Mouse (Mus musculus) skeletal muscle tissue, adult 2 months (tissue): ENCODE measurements around the gene Mast2.

Experiments used
- DNase-seq: peaks from one replicate; pipeline ENCODE4 v3.0.0-alpha.2; 2012; ENCODE audit warnings: low read depth, low spot score

Mast2 gene

DNA sequence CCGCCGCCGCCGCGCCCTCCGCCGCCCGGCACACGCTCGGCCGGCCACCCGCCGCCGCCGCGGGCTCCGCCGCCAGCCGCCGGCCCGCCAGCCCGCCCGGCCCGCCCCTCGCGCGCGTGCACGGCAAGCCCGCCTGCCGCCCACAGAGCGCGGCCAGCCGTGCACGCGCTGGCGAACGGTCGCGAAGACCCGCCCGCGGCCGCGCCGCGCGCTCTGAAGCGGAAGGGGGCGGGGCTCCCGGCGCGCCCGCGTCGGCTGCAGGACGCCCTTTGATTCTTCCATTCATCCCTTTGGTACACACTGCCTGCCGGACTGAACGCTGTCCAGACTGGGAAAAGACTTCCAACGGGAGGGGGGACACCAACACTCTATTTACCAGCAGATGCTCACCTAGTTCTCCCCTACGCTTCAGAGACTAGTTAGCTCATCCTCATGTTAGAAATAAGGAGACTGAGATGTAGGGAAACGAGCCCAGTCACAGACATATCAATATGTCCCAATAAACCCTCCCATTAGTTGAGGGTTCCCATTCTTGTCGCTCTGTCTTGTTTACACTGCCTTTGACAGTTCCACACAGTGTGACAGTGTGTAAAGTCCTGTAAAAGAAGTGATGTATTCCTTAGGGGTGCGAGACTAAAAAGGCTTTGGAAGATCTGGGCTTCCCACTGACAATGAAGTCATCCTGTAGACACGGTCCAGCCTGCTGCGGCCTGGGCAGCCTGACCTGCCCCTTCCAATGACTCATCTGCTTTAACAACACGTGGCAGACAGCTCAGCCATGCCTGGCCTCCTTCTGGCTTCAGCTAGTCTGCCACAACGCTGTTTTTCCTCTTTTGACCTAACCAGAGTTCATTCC lies at the start of gene Mast2:
TSS of gene Mast2 (minus strand) at position 58 of the 856 bp plus-strand sequence.
- peak; percentile 70 for DNase-seq

DNA sequence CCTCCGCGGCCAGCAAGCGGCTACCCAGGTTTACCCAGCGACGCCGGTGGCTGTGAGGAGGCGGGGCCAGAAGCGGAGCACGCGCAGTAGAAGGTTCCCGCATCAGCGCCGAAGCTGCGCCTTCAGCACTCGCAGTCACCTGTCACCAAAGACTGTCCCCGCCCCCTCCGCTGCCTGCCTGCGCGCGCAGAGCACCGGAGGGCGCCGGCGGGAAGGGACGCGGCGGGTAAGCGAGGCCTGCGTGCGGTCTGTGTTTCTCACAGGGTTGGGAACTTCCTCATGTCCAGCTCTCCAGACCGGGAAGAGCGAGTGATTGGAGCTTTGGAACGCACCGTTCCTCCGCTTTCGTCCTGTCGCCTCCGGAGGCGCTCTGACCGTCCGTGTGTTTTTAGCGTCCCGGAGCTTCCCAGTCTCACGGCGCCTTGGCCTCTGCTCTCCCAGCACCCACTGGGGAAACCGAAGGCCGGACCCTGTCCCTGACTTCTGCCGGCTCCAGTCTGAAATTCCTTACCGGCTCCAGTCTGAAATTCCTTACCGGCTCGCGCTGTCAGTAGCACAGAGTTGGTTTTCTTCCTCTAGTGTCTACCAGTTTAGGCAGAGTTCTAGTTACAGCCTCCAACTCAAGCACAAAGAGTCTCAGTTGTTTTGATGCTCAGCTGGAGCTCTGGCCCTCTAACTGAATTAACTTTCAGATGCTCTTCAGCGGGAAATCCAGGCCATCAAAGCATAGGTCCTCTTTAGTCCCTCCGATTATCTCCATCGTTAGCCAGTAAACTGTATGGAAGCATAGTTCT lies 43.6 kb upstream of the Mast2 start, which contains the start of gene Ipp:
TSS of gene Ipp (plus strand) at position 125 of the 794 bp plus-strand sequence.
- DNase-seq, result peak; percentile 92

DNA sequence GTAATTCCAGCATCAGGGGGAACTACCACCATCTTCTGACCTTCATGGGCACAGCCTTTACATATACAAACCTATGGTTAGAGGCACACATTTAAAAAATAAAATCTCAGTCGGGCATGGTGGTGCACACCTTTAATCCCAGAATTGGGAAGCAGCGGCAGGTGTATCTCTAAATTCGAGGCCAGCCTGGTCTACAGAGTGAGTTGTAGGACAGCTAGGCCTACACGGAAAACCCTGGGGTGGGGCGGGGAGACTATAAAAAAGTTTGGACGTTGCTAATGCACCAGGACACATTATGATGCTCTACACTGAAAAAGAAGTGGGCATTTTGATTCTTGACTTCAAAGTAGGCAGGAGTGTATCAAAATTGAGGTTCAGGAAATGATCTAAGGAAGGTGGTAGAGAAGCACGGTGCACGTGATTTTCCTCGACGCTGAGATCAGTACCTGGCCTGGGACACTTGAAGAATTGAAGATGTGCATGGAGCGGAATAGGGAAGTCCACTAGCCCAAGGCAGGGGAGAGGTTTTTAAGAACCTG lies 43.0 kb upstream of the Mast2 start:
- DNase-seq, result no peak

DNA sequence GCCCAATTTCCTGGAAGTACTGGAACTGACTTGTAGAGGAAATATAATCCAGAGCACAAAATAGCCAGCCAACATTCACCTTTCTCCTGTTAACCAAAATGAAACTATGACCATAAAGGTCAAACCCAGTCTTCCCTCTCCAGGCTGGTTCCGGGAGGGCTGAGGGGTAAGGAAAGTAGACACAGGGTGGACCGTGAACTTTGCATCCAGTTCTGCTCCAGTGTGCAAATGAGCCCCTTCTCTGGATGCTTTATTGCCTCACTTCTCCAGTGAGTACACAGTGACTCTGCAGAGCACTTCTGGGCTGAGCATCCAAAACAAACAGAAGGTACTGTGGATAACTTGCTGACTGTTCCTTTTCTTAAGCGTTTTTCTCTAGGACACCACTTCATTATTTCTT lies 36.0 kb upstream of the Mast2 start:
- no peak for DNase-seq

DNA sequence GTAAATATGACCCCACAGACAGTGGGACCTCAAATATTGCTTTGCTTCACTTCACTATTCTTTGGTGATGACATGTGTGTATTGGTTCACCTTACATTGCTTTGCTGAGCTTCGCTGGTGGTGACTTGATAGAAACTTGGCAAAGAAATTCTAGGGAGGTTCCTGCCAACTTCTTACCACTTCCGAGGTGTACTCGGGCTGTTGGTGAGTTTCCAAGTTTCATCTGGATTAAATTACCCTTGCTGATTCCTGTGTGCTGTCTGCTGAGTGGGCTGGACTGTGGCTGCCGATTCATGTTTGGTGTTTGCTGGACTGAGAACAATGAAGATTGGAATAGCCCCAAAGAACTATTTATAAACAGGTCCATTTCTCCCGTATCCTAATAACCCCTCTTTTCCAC lies 29.7 kb upstream of the Mast2 start:
- DNase-seq, result no peak

DNA sequence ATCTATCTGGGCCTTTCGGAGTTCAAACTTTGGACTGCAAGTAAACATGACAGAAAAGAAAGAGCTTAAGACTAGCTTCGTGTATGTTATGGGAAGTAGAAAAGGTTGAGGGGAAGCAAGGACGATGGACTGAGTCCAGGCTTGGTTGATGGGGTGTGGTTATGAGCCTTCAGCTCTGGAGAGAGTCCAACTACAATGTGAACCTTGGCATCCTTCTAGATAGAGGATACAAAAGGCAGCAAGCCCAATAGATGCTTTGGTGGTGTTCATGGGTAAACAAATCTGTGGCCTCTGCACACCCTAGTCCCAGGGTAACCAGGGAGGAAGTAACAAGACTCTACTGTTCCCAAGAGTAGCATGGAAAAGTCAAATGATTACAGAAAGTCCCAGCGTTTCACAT lies 28.5 kb upstream of the Mast2 start:
- no peak for DNase-seq

DNA sequence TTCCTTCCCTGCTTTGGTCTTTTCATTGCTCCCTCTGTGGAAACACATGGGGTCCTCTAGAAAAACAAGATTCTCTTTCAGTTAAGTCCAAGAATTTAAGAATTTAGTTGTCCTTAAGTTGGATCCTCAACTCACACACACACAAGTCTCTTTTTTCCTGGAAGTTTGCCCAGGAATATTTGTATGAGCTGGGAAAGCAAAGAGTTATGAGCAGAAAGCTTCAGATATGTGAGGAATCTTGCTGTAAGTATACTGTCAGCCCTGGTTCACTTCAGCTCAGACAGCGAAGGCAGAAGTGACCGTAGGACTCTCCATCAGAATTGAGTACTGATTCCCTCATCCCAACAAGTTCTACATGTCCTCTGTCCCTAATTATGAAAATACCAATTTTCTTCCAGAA lies 27.9 kb upstream of the Mast2 start:
- no peak for DNase-seq

DNA sequence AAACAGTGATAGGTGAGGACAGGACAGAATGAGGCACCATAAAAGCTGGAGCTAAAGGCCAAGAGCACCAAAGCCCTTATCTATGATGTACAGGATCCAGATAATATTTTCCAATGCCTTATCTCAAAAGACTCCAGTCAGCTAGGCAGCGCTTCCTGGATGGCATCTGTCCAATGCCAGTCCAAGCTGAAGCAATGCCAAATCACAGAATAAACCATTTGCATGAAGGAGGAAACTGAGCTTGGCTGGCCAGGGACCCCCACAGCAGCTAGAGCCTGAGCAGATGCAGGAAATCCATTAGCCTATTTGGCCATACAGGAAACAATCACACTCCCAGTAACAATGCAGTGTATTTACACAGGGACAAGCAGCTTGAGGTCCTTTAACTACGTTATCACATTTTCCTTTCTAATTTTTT lies 27.1 kb upstream of the Mast2 start:
- no peak for DNase-seq

DNA sequence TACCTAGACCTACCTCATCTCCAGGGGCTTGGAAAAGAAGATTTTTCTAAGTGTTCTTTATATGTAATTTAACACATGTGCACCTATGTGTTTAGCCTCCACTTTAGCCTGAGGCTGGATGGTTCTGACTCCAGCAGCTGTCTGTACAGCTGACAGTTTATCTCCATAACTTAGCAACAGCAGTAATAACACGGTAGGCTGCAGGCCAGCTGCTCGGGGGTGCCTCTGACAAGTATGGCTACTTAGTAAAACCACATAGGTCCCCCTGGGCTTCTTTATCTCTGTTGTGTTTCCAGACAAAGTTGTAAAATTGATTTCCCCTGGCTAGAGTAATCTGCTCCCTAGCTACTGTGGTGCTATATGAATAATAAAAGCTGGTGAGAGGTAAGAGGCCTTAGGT lies 19.5 kb upstream of the Mast2 start:
- no peak for DNase-seq

DNA sequence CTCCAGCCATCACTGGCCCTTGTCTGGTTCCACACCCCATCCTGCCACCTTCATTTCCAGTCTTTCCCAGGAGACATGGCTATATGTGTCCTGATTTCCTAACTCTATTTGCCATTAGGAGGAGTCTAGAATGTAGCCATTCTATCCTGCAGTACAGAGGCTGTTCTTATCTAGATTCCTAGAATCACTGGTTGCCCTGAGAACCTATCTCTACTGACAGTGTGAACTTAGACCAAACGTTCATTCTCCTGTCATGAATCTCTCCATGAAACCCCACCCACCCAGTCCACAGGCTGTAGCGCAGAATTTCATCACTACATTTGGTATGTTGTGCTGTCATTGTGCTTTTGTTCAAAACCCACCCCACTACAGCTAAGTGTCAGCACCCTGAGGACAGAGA lies 17.3 kb upstream of the Mast2 start:
- DNase-seq, result no peak

DNA sequence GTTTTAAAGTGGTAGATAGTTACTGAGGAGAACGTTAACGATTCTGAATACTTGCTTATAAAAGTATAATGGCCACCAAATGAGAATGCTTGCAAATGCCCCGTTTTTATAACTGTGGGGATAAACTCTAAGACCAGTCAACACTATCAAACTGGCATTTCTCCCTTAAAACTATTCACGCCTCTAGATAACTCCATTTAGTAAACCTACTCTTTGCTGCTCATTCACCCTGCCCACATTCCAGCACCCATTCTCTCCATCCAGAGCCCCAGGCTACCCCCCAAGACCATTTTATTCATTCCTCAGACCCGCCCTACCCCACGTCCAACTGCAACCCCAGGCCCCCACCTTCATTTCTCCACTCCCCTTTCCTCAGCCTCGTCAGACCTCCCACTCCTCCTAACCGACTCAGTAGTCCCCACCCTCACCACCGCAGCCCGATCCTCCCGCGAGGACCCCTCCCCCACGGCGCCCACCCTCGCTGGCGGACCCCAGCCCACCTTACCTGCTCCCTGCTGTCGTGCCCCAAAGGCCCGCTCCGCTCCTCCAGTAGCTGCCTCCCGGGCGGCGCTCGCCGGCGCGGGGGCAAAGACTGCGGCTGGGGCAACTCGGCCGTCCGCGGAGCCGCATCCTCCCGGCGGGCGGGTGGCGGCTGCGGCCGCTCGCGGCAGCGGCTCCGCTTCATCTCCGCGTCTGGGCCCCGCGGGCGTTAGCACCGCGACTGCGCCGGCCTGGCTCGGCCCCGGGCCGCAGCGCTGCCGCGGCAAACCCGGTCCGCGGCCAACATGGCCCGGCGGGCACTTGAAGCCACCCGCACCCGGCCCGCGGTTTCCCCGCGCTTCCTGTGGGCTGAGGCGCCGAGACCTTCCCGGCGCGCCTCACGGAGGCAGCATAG lies 505 bp downstream of the Mast2 start:
- no peak for DNase-seq

DNA sequence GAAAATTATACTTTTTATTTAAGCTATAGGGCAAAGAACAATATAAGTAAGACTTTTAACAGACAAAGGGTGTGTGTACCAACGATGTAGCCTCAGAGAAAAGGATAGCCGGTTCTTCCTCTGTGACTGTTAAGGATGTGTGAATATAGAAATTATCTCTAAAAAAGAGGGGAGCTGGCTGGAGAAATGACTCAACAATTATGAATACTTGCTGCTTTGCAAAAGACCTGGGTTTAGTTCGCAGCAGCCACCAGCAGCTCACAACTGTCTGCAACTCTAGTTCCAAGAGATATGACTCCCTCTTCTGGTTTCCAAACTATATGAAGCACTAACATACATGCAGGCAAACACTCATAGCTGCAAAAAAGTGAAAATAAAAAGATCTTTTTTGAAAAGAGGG lies 2.0 kb downstream of the Mast2 start:
- DNase-seq, result no peak

DNA sequence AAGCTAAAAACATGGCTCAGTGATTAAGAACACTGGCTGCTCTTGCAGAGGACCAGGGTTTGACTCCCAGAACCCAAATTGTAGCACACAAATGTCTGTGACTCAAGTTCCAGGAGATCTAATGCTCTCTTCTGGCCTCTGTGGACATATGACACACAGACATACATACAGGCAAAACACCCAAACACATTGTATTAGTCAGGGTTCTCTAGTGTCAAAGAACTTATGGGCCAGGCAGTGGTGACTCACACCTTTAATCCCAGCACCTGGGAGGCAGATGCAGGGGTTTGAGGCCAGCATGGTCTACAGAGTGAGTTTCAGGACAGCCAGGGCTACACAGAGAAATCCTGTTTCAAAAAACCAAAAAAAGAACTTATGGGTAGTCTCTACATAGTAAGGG lies 12.4 kb downstream of the Mast2 start:
- DNase-seq, result no peak

DNA sequence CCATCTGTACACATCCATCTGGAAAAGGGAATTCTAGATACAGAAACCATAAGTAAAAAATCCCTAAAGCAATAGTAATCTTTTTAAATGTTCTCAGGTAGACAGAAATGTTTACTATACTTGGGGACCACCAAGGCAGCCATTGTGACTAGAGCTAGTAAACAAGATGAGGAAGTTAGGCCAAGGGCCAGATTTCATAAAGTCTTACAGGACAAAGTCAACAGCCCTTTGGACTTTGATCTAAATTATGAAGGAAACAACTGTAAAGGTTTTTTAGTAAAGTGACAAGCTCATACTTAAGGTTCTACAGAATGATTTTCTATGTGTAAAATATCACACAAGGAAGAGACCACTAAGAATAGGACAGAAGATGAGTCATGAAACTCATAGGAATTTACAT lies 14.0 kb downstream of the Mast2 start:
- DNase-seq, result no peak

DNA sequence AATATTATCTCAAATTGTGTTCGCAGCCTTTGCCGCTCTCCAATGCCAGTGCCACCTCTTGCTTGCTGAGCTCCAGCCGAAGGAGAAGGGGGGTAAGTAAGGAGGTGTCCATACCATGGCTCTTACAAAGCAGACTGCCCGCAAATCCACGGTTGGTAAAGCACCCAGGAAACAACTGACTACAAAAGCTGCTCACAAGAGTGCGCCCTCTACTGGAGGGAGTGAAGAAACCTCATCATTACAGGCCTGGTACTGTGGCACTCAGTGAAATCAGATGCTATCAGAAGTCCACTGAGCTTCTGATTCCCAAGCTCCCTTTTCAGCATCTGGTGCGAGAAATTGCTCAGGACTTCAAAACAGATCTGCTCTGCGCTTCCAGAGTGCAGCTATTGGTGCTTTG lies 15.3 kb downstream of the Mast2 start:
- DNase-seq, result peak; percentile 46

DNA sequence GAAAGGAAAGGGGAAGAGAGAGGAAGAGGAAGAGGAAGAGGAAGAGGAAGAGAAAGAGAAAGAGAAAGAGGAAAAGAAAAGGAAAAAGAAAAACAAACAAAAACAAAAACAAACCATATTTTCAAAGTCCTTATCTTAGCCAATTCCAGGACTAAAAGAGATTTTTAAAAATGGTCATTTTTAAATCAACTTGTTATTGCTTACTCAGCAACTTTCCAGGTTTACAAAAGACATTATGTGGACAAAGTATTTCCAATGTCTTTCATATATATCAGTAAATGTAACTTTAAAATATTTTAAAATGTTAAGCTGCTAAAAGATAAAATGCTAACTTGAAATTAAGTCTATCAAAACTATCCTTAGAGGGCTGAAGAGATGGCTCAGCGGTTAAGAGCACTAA lies 24.6 kb downstream of the Mast2 start:
- no peak for DNase-seq

DNA sequence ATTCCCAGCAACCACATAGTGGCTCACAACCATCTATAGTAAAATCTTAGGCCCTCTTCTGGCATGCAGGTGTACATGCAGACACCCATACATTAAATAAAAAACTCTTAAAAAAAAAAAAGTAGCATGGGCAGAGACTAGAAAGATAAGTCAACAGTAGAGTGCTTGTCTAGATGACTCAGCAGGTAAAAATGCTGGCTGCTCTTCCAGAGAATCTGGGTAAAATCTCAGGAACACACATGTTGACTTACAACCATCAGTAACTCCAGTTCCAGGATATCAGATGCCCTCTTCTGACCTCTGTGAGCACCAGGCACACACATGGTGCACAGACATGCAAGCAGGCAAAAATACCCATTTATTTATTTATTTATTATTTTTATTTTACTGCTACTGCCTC lies 25.4 kb downstream of the Mast2 start:
- no peak for DNase-seq

DNA sequence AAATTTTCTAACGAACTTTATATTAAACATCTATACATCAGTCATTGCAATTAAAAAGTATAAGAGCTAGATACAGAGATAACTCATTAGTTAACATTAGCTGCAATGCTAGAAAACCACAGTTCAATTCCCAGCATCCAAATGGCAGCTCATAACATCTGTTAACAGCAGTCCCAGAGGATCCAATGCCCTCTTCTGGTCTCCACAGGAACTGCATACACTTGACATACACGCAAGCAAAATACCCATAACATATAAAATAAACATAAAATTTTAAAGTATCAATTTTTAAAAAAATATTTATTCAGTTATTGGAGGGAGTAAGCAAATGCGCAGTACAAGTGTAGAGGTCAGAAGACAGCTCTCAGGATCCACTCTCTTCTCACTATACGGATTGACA lies 28.4 kb downstream of the Mast2 start:
- no peak for DNase-seq

DNA sequence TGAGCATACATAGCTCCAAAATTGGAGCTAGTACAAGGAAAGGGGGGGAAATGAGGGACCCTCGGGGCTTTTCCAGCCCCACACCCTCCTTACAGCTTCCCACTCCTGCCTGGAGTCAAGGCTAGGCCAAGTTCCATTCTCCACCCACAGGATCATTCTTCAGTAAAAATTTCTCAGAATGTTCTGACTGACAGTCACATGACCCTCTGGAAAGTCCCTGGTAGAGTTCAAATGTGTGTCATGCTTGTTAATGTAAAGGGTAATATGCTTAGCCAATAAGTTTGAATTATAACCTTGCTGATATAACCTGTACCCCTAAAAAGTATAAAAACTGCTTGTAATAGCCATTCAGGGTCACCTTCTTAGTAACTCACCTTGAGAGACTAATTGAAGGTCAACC lies 41.8 kb downstream of the Mast2 start:
- no peak for DNase-seq

DNA sequence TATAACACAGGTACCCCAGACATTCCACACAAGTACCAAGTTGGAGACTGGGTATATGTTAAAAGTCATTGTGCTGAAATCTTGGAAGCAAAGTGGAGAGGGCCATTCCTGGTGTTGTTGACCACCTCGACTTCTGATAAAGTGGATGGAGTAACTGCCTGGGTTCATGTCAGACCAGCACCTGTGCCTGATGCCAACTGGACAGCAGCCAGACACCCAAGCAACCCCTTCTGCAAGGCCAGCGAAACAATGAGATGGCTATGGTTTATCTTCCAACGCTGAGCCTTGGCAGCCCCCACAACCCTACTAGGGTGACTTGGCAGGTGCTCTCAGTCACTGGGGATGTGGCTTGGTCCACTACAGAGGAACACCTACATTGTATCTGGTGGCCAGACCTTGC lies 42.8 kb downstream of the Mast2 start:
- no peak for DNase-seq

DNA sequence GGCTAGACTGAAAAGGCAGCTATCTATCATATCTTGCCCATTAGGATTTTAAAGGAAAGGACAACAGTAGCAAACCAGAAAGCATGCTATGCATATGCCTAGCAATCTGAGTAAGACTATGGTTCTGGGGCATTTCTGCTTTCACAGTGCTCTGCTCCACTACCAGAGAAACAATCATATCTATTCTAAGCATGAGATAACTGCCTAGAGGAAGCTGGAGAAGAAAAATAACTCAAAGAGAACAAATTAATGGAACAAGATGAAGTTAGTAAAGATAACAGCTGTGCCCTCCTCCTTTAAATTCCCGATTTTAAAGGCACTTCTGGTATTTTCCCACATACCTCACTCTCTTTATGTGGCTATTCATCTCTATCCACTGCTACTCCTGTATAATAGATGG lies 51.0 kb downstream of the Mast2 start:
- DNase-seq, result no peak

DNA sequence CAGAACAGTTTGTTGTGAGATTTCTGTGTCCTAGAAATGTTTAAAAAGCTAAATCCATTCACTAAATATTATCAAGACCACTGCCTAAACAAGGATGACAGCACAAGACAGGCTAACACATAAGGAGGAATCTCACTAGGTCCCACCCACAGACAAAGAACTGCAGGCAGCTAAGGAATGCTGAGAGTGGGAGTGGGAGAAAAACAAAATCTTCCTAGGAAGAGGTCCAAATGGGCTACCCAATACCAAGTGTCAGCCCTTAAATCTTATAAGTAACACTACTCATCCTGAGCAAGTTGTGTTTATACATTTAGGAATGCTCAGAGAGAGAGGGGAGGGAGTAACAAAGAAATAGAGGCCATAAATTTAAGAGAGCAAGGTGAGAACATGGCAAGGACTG lies 52.6 kb downstream of the Mast2 start:
- DNase-seq, result no peak
